In genomic region chr13:45442451-45442850, GRCm38 (mm10) we compare ENCODE assay signal across 8 mouse cellular contexts. TPM values are rescaled to one million over a fixed set of nuclear protein-coding genes. Genes with fewer than 3 reads are reported as not detected.
A peak's percentile ranks its signal among the peaks of the same experiment; 100 is the strongest.
DNase-seq lines count a peak whose midpoint lies in the region; ATAC-seq and TF ChIP-seq lines count a peak whose summit lies in the region.

No protein-coding gene starts in this region.

- TF ChIP-seq CTCF in bone marrow macrophage, adult 2 months (IDR thresholded peaks at IDR 0.05; ENCODE audit: low read depth, low read length): no peak

- H3K9ac ChIP-seq in intestine, embryonic 15.5 days: no peak overlapping the region

- 0 out of 2 replicates have a peak overlapping the region, but pooled peaks have one; percentile 26 for H3K4me2 ChIP-seq in intestine, embryonic 15.5 days (replicated peaks)

- WGBS in intestine, embryonic 15.5 days: 25% methylated on average over 4 of the region's 4 CpGs

- H3K27ac ChIP-seq in bone marrow macrophage, adult 2 months (ENCODE audit: insufficient read depth, low read depth, low read length): no peak overlapping the region
- H3K27ac ChIP-seq in intestine, embryonic 15.5 days: no peak overlapping the region

- H3K9me3 ChIP-seq in intestine, embryonic 15.5 days: no peaks in the 10 kb centered on the region

- TF ChIP-seq POLR2A in bone marrow macrophage, adult 2 months (IDR thresholded peaks at IDR 0.05; ENCODE audit: borderline replicate concordance, low read depth, low read length): no peak

- H3K36me3 ChIP-seq in intestine, embryonic 15.5 days: no peaks in the 10 kb centered on the region

- peak; percentile 25 to 48 for DNase-seq in heart, adult 18-20 months
- DNase-seq in heart, adult 8-10 months (ENCODE audit: low spot score): no peak
- DNase-seq in B cell, adult 2 months: peak; percentile 37 to 46
- no peak for DNase-seq in testis, postnatal 14 days (ENCODE audit: low spot score)
- DNase-seq in cerebellum, adult 11-12 months: no peak

- H3K27me3 ChIP-seq in intestine, embryonic 15.5 days (replicated peaks): no peaks in the 10 kb centered on the region

- H3K4me1 ChIP-seq in bone marrow macrophage, adult 2 months (ENCODE audit: control insufficient read depth, insufficient read depth, low read length): peaks cover 16% of the 10 kb centered on the region
- H3K4me1 ChIP-seq in intestine, embryonic 15.5 days (replicated peaks): 0 out of 2 replicates have a peak, but pooled peaks cover 4% of the 10 kb centered on the region

- ATAC-seq in intestine, embryonic 15.5 days: peak; percentile 77
- peak; percentile 82 for ATAC-seq in monocyte, adult 5-6 weeks (replicated peaks; ENCODE audit: insufficient number of reproducible peaks, low FRiP score, low TSS enrichment, poor library complexity, severe bottlenecking)

- H3K4me3 ChIP-seq in bone marrow macrophage, adult 2 months (ENCODE audit: insufficient read depth, low read length): peak overlapping the region; percentile 18
- H3K4me3 ChIP-seq in intestine, embryonic 15.5 days (replicated peaks): no peak overlapping the region

RNA-seq across cellular contexts. Expression of gene Mylip, which starts 52.9 kb away (rescaled TPM):
- total RNA-seq in heart, adult 18-20 months (2021): 10 to 100 TPM; 21.1 to 27.0 TPM
- total RNA-seq in heart, adult 8-10 months (2022): 10 to 100 TPM; 14.3 to 28.1 (median 19.6) TPM
- 37.3 and 41.1 TPM in 2 replicates for polyA plus RNA-seq in bone marrow macrophage, adult 2 months (2012; ENCODE audit: insufficient read depth, insufficient read length, missing spikeins)
- 6.9 and 7.8 TPM in 2 replicates for polyA plus RNA-seq in intestine, embryonic 15.5 days (2015; fragmentation: Nextera tagmentation; extraction: Ambion mirVana)
- total RNA-seq in monocyte, adult 5-6 weeks (2017): 50.0 to 92.4 TPM (median 52.9 TPM) in 3 replicates

Comparison
In these comparisons a context has a peak if more than half of its experiments do, and no peak if none do; other contexts are left out.
1. DNase-seq: peak in heart, adult 18-20 months (2 of 2) and B cell, adult 2 months (2 of 2); none in heart, adult 8-10 months (single experiment), testis, postnatal 14 days (single experiment) and cerebellum, adult 11-12 months (single experiment).